Mouse (Mus musculus) embryonic stem cell, embryonic (primary cell): ENCODE measurements at regions not wholly inside any gene's neighbourhood (a gene's known extent, or its start where the extent isn't known, plus 50 kb on each side); places are given as distances from the start of the nearest gene placed in this dataset.

Experiments
- CTCF ChIA-PET, 4 experiments: fragments of 300-600 bp in 2 of 4; fragments of 350-600 bp in 2 of 4; sonication (Branson Sonifier 250); formaldehyde crosslinking; loops; one replicate each; lab custom pipeline; 2022; ENCODE audit warnings: inconsistent platforms in 2 of 4; lab: Charles Lee
- POLR2A ChIA-PET, 4 experiments: fragments of 300-600 bp in 2 of 4; fragments of 350-600 bp in 2 of 4; sonication (Branson Sonifier 250); formaldehyde crosslinking; loops; one replicate each; lab custom pipeline; 2022; ENCODE audit warnings: antibody characterized with exemption in 4 of 4, inconsistent platforms in 1 of 4; lab: Charles Lee

- CTCF ChIA-PET, result no interaction called here
These were observed 210.0 kb upstream of the Kazn start for GRCm38 (mm10) chr4:142449198-142449702.

DNA sequence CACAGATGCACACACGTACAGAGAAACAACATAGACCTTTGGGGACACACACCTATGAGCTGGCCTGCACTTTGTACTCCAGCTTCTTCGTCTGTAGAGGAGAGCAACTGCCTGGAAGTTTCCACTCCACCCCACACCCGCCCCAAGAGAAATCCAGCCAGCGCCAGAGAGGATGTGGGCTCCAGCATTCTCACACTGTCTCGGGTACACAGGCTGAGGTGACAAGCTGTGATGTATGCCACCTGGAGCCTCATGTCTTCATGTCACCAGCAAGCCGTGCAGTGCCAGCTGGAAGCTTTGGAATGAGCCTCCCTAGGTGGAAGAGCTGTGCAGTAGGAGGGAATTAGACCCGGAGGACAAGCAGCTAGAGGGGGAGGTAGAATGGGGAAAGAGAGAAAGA lies 208.3 kb upstream of the Kazn start:
- ChIA-PET POLR2A (no interaction called here), CTCF (interaction anchor here in 2 of 4 experiments (0.6 to 0.7 kb wide), 2 partner anchors 70 to 80 kb away, joined by 3 to 4 read pairs; no protein-coding TSS in a partner anchor)

More at GRCm38 (mm10) chr4:142449198-142449702, 210.0 kb upstream of the Kazn start:
- POLR2A ChIA-PET, result interaction anchor here in 1 of 4 experiments (1.2 kb wide), 1 partner anchor 14 kb away, joined by 3 read pairs; no protein-coding TSS in a partner anchor

DNA sequence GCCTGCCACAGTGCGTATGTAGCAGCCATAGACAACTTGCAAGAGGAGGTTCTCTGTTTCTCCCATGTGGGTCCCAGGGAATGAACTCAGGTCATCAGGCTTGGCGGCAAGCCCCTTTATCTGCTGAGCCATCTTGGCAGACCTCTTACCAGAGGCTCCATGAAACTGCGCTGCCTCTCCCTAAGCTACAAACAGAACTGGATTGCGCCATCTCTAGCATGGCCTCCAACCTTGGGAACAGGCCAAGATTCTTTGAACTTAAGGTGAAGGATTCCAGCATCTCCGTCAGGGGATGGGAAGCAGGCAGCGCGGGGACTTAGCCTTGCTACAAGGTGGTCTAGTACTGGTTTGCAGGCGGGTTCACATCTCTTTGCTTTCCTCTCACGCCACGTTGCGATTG lies 201.8 kb upstream of the Kazn start:
- ChIA-PET POLR2A (no interaction called here), CTCF (interaction anchor here in 1 of 4 experiments (0.8 kb wide), 1 partner anchor 279 kb away, joined by 3 read pairs; no protein-coding TSS in a partner anchor)

GRCm38 (mm10) chr4:142439450-142440183 lies 200.4 kb upstream of the Kazn start:
- ChIA-PET CTCF (interaction anchor here in 1 of 4 experiments (0.7 kb wide), 1 partner anchor 28 kb away, joined by 3 read pairs; no protein-coding TSS in a partner anchor), POLR2A (interaction anchor here in 2 of 4 experiments (0.6 to 0.7 kb wide), 2 partner anchors 47 to 52 kb away, joined by 3 to 6 read pairs; no protein-coding TSS in a partner anchor)

- POLR2A ChIA-PET, result interaction anchor here in 1 of 4 experiments (0.6 kb wide), 1 partner anchor 395 kb away, joined by 3 read pairs; no protein-coding TSS in a partner anchor
- CTCF ChIA-PET, result interaction anchor here in 1 of 4 experiments (0.8 kb wide), 1 partner anchor 32 kb away, joined by 4 read pairs; no protein-coding TSS in a partner anchor
These were observed 185.4 kb upstream of the Kazn start for GRCm38 (mm10) chr4:142424596-142424995.

DNA sequence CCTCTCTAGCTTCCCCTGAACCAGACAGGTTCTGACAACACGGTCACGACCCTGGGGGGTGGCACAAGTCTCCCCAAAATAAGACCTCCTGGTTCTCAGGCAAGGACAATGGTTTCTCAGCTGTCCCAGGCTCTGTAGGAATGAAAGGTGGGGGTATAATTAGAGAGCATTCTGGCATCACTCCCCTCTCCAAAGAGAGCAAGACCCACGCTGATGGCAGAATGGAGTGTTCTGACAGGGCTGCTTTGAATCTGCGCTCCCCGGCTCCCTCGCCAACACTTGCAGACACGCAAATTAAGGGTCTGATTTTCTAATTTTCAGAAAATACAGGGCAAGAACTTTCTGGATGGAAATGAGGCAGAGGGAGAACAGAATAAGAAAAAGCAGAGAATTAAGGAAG lies 181.2 kb upstream of the Kazn start:
- ChIA-PET POLR2A (no interaction called here), CTCF (no interaction called here)

GRCm38 (mm10) chr4:142414874-142415273 lies 175.7 kb upstream of the Kazn start:
- POLR2A ChIA-PET, result interaction anchor here in 2 of 4 experiments (0.5 to 0.6 kb wide), 2 partner anchors 50 to 294 kb away, joined by 3 to 5 read pairs; no protein-coding TSS in a partner anchor
- CTCF ChIA-PET, result interaction anchor here (0.6 to 1.8 kb wide), 13 partner anchors 22 to 438 kb away, joined by 3 to 10 read pairs (median 3); no protein-coding TSS in a partner anchor

DNA sequence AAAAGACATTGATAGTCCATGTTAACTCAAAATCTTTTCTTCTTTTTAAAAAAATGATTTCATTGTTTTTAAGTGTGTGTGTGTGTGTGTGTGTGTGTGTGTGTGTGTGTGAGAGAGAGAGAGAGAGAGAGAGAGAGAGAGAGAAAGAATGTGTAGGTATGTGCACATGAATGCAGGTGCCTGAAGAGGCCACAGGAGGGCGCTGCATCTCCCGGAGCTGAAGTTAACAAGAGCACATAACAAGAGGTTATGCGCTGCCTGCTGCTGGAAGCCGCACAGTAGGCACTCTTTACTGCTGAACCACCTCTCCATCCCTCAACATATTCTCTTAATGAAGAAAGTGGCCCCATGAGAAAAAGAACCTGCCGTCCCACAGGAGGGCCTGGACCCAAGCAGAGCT lies 172.6 kb upstream of the Kazn start:
- ChIA-PET POLR2A (interaction anchor here in 3 of 4 experiments (0.6 to 0.7 kb wide), 3 partner anchors 216 to 1245 kb away, joined by 3 to 5 read pairs (median 4); no protein-coding TSS in a partner anchor), CTCF (interaction anchor here (0.5 to 2.1 kb wide), 35 partner anchors 10 to 1539 kb away, joined by 3 to 7 read pairs (median 4); no protein-coding TSS in a partner anchor)

- CTCF ChIA-PET, result interaction anchor here (0.5 to 2.1 kb wide), 25 partner anchors 10 to 1979 kb away, joined by 3 to 7 read pairs (median 4); no protein-coding TSS in a partner anchor
These were observed 171.7 kb upstream of the Kazn start for GRCm38 (mm10) chr4:142410596-142411573.

DNA sequence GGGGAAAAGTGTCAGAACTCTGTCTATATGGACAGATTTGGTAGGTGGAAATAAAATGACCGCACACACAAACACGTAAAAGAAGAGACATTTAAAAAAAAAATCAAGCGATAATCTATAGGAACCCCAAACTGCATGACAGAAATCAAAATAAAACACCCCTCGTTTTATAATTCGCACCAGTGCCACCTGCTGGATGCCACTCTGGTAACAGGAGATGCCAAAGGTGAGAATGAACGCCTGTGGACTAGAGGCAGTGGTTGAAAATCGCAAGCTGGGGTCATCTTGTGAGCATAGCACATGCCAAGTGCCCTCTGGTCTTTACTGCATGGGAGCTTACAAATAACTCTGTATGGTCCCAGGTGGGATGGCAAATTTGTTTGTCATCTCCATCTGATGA lies 158.7 kb upstream of the Kazn start:
- CTCF ChIA-PET, result interaction anchor here in 1 of 4 experiments (0.5 kb wide), 1 partner anchor 404 kb away, joined by 4 read pairs; no protein-coding TSS in a partner anchor
- POLR2A ChIA-PET, result no interaction called here

More at GRCm38 (mm10) chr4:142410596-142411573, 171.7 kb upstream of the Kazn start:
- POLR2A ChIA-PET, result interaction anchor here in 3 of 4 experiments (0.6 to 0.7 kb wide), 3 partner anchors 398 to 1244 kb away, joined by 3 to 4 read pairs (median 3); no protein-coding TSS in a partner anchor

- ChIA-PET POLR2A (interaction anchor here in 1 of 4 experiments (1.1 kb wide), 1 partner anchor 46 kb away, joined by 6 read pairs; no protein-coding TSS in a partner anchor), CTCF (interaction anchor here (0.5 to 2.4 kb wide), 34 partner anchors 8 to 1321 kb away, joined by 3 to 9 read pairs (median 3); no protein-coding TSS in a partner anchor)
These were observed 153.7 kb upstream of the Kazn start for GRCm38 (mm10) chr4:142392924-142393323.

DNA sequence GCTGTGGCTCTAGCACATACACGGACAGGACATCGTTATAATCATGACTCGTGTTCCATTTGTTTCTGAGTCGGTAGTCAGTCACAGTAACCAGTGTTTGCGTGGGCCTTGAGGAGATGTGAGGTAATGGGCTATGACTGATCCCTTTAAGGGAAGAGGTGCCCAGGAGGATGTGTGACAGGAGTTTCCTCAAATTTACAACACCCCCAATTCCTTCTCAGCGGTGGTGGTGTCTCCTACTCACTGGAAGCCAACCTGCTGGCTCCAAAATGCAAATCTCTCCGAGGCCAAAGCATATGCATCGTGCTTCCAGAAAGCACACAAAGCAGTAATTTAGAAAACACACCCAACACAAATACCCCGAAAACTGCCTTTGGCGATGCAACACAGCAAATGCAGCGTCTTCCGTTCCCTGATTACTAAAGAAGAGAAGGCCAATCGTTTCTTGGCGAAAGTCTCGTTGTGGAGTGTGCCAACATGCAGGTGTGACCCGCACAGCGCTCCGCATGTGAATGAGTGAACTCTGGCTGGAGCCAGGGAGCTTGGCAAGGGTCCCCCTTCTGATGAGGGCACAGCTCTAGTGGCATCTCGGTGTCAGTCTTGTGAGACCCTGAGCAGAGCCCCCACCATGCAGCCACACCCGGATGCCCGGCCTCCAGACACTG lies 151.5 kb upstream of the Kazn start:
- ChIA-PET POLR2A (no interaction called here), CTCF (interaction anchor here in 1 of 4 experiments (0.6 kb wide), 1 partner anchor 124 kb away, joined by 3 read pairs; no protein-coding TSS in a partner anchor)

- ChIA-PET POLR2A (no interaction called here), CTCF (interaction anchor here in 3 of 4 experiments (0.6 to 1.9 kb wide), 6 partner anchors 8 to 625 kb away, joined by 3 to 6 read pairs (median 4); no protein-coding TSS in a partner anchor)
These were observed 149.3 kb upstream of the Kazn start for GRCm38 (mm10) chr4:142388476-142388875.

DNA sequence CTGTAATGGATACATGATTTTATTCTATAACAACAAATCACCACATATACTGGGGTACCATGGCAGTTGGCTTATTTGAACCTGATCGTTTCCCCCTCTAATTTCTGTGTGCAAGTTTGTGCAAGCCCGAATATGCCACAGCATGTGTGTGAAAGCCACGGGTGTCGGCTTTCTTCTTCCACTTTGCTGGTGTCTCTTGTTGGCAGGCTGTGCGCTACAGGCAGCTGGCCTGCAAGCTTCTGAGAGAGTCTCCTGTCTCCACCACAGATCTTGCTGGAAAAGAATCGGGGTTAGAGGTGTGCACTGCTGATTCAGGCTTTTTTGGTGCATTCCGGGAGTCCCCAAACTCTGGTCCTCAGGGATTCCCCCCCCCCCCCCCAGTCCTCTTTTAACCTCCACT lies 142.0 kb upstream of the Kazn start:
- CTCF ChIA-PET, result no interaction called here
- POLR2A ChIA-PET, result no interaction called here

DNA sequence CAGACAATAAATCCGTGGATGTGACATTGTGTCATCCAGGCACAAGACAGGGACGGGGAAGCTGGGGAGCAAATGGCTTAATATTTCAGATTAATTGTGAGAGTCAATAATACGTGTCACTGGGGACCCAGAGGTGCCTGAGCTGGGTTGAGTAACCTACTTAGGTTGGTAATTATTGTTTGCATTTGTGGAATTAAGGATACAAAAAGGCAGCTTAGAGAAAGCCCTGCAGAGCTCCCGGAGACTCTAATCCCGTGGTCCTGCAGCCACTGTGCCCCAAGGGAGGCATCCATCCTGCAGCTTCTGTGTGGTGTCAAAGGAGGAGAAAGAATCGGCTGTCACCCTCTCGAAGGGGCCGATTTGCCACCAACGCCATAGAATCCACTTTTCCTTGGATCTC lies 139.3 kb upstream of the Kazn start:
- ChIA-PET CTCF (interaction anchor here in 3 of 4 experiments (0.6 to 1.9 kb wide), 4 partner anchors 10 to 582 kb away, joined by 3 to 8 read pairs (median 6); no protein-coding TSS in a partner anchor), POLR2A (interaction anchor here in 1 of 4 experiments (0.7 kb wide), 1 partner anchor 97 kb away, joined by 13 read pairs; no protein-coding TSS in a partner anchor)

GRCm38 (mm10) chr4:142367774-142368173 lies 128.6 kb upstream of the Kazn start:
- CTCF ChIA-PET, result no interaction called here

DNA sequence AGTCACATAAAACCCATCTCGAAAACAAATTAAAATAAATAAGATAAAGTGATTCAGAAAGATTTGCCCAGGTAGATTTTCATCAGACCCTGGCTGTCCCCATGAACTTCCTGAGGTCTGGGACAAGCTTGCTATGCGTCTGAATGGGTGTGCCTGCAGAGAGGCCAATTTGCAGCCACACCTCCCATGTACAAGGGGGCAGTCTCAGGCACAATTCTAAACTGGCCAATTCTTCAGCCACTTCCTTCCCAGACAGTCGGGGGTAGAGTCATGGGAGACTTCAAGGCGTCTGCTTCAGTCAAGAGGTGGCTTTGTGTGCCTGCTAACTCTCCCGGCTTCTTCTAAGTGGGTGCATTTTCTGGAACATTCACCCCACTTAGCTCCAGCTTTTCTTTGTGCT lies 122.9 kb upstream of the Kazn start:
- CTCF ChIA-PET, result interaction anchor here in 2 of 4 experiments (0.8 to 1.2 kb wide), 3 partner anchors 11 to 30 kb away, joined by 3 to 5 read pairs (median 3); no protein-coding TSS in a partner anchor
- POLR2A ChIA-PET, result interaction anchor here in 3 of 4 experiments (0.6 to 1.6 kb wide), 4 partner anchors 13 to 19 kb away, joined by 3 to 4 read pairs (median 3); no protein-coding TSS in a partner anchor

More at GRCm38 (mm10) chr4:142367774-142368173, 128.6 kb upstream of the Kazn start:
- POLR2A ChIA-PET, result no interaction called here
